Mouse (Mus musculus) ovary, postnatal 36 days (tissue): Measurements from ENCODE around the gene Vmn1r169.
"Not testable (repeated sequence)": the region's sequence is repeated elsewhere in the genome, so short reads cannot be mapped to it uniquely, and the experiment has no call there.

Experiments used
- DNase-seq: peaks from one replicate; pipeline ENCODE4 v3.0.0; 2022; ENCODE audit warnings: low spot score, mixed read lengths

Vmn1r169 gene

GRCm38 (mm10) chr7:23575226-23575625 is at the start of gene Vmn1r169:
Gene Vmn1r169 (plus strand): TSS chr7:23575526.
- not testable (repeated sequence) for DNase-seq

- not testable (repeated sequence) for DNase-seq
Measured at GRCm38 (mm10) chr7:23539432-23539831, 35.9 kb upstream of the Vmn1r169 start, which contains the start of gene Vmn1r168. Gene Vmn1r168 (plus strand): TSS chr7:23539732.

GRCm38 (mm10) chr7:23605875-23606274 is 30.5 kb downstream of the Vmn1r169 start, which contains the start of gene Vmn1r170:
Gene Vmn1r170 (plus strand): TSS chr7:23606175.
- not testable (repeated sequence) for DNase-seq
